Mouse (Mus musculus): ENCODE results near the gene Gm18596. TPM values are rescaled to one million over a fixed set of nuclear protein-coding genes. Genes with fewer than 3 reads are reported as not detected.

The Gm18596 gene
- total and polyA plus RNA-seq, 3 experiments, result not detected

DNA sequence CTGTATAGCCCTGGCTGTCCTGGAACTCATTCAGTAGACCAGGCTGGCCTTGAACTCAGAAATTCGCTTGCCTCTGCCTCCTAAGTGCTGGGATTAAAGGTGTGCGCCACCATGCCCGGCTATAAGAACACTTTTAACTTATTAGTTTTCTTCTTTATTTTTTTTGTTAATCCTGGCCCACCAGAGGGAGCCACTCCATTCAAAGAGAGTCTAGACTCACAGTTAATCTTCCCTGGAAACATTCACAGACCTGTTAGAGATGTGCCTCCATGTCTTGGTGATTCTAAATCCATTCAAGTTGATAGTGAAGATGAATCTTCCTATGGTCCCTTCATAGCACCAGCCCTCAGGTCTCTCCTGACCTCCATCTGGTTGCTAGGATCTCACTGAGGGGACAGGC lies 32.6 kb downstream of the Gm18596 start:
- no peaks in the 10 kb centered on the region for H3K27me3 ChIP-seq (ENCODE audit: control insufficient read depth in 1 of 2, insufficient read depth in 2 of 2, low read length in 2 of 2)
- no peak overlapping the region for H3K9ac ChIP-seq (ENCODE audit: control insufficient read depth, low read depth, low read length, poor library complexity, severe bottlenecking)
- peaks cover 0 to 5% of the 10 kb centered on the region in 2 experiments; a peak in 1 of 4 replicates for H3K4me1 ChIP-seq (ENCODE audit: control insufficient read depth in 1 of 2, insufficient read depth in 2 of 2, low read length in 2 of 2)
- H3K27ac ChIP-seq (ENCODE audit: control insufficient read depth, low read depth, low read length), result no peak overlapping the region
- H3K9me3 ChIP-seq (replicated peaks; ENCODE audit: insufficient read depth, low read length), result no peaks in the 10 kb centered on the region
- DNase-seq (ENCODE audit: low read depth, low spot score), result no peak
- H3K79me2 ChIP-seq (ENCODE audit: control insufficient read depth, insufficient read depth, low read length, poor library complexity), result no peaks in the 10 kb centered on the region
- H3K4me3 ChIP-seq (ENCODE audit: control insufficient read depth in 1 of 2, insufficient read depth in 1 of 2, low read depth in 2 of 2, low read length in 2 of 2), result no peak overlapping the region
- TF ChIP-seq SMC3 (IDR thresholded peaks at IDR 0.05; ENCODE audit: low read depth, low read length), result peak; percentile 24
- no peak for TF ChIP-seq MXI1 (IDR thresholded peaks at IDR 0.05; ENCODE audit: low read depth, low read length)
- peak in 1 of 3 experiments; percentile 22; a peak in 1 of 6 replicates for TF ChIP-seq CTCF (IDR thresholded peaks at IDR 0.05 in 2 of 3, conservative IDR thresholded peaks at IDR 0.05 in 1 of 3; ENCODE audit: control insufficient read depth in 1 of 3, insufficient read depth in 1 of 3, low read depth in 2 of 3, low read length in 3 of 3, poor library complexity in 1 of 3, severe bottlenecking in 1 of 3)
- no peak for TF ChIP-seq GATA1 (IDR thresholded peaks at IDR 0.05; ENCODE audit: low read depth, low read length)
- TF ChIP-seq ETS1 (IDR thresholded peaks at IDR 0.05; ENCODE audit: low read depth, low read length), result no peak
- TF ChIP-seq MAFK (IDR thresholded peaks at IDR 0.05; ENCODE audit: borderline replicate concordance, low read depth, low read length), result no peak
- no peak for TF ChIP-seq JUND (IDR thresholded peaks at IDR 0.05; ENCODE audit: low read depth, low read length)
- no peak for TF ChIP-seq POLR2AphosphoS2 (IDR thresholded peaks at IDR 0.05; ENCODE audit: low read length)
- no peak for TF ChIP-seq UBTF (IDR thresholded peaks at IDR 0.05; ENCODE audit: borderline replicate concordance, insufficient read depth, low read depth, low read length)
- peaks cover 0 to 2% of the 10 kb centered on the region in 2 experiments; a peak in 1 of 4 replicates for H3K36me3 ChIP-seq (ENCODE audit: control insufficient read depth in 1 of 2, insufficient read depth in 2 of 2, low read length in 2 of 2)

DNA sequence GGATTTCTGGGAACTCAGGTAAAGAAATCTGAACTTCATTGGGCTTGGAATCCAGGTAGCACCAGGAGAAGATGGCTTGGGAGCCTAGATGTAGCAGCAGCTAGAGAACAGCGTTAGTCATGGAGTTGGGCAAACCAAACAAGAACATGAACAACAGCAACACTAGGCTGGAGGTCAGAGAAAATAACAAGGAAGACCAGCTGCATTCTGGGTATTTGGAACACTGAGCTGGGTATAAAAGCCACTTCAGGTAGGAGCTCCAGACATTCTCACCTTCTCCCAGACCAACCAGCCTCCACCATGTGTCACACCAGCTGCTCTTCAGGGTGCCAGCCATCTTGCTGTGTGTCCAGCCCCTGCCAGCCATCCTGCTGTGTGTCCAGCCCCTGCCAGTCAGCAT lies 36.1 kb downstream of the Gm18596 start, which contains the start of gene Gm10272:
Gm10272 (plus strand) TSS at position 301 of the 400 bp plus-strand sequence.
- TF ChIP-seq POLR2AphosphoS5 (IDR thresholded peaks at IDR 0.05; ENCODE audit: borderline replicate concordance, low read depth, low read length), result no peak
- no peak for TF ChIP-seq NELFE (IDR thresholded peaks at IDR 0.05; ENCODE audit: low read depth, low read length)
- no peak within 1 kb of the TSS for H3K4me3 ChIP-seq (ENCODE audit: control insufficient read depth in 1 of 2, insufficient read depth in 1 of 2, low read depth in 2 of 2, low read length in 2 of 2)

GRCm38 (mm10) chr10:77697133-77697532 lies 45.3 kb downstream of the Gm18596 start, which contains the start of gene Gm9508:
Gm9508 (minus strand) TSS chr10:77697233.
- DNase-seq (ENCODE audit: low read depth, low spot score), result peak; percentile 9
- H3K4me3 ChIP-seq (ENCODE audit: control insufficient read depth in 1 of 2, insufficient read depth in 1 of 2, low read depth in 2 of 2, low read length in 2 of 2), result no peak within 1 kb of the TSS
- H3K27ac ChIP-seq (ENCODE audit: control insufficient read depth, low read depth, low read length), result no peak within 1 kb of the TSS
- H3K36me3 ChIP-seq (ENCODE audit: control insufficient read depth in 1 of 2, insufficient read depth in 2 of 2, low read length in 2 of 2), result no peaks in the 10 kb centered on the region
- H3K9ac ChIP-seq (ENCODE audit: control insufficient read depth, low read depth, low read length, poor library complexity, severe bottlenecking), result no peak within 1 kb of the TSS
- TF ChIP-seq TBP (IDR thresholded peaks at IDR 0.05; ENCODE audit: low read depth, low read length), result no peak
- no peak for TF ChIP-seq SIN3A (IDR thresholded peaks at IDR 0.05; ENCODE audit: low read length)
- TF ChIP-seq CHD1 (IDR thresholded peaks at IDR 0.05; ENCODE audit: low read depth, low read length), result no peak
- TF ChIP-seq HCFC1 (IDR thresholded peaks at IDR 0.05; ENCODE audit: low read depth, low read length), result no peak
- no peak for TF ChIP-seq E2F4 (IDR thresholded peaks at IDR 0.05; ENCODE audit: borderline replicate concordance, low read depth, low read length)
- TF ChIP-seq NRF1 (IDR thresholded peaks at IDR 0.05; ENCODE audit: insufficient read depth, low read depth, low read length, poor library complexity, severe bottlenecking), result no peak
- no peak for TF ChIP-seq TCF12 (IDR thresholded peaks at IDR 0.05; ENCODE audit: low read depth, low read length)
- TF ChIP-seq GABPA (IDR thresholded peaks at IDR 0.05; ENCODE audit: low read depth, low read length), result no peak
- TF ChIP-seq NELFE (IDR thresholded peaks at IDR 0.05; ENCODE audit: low read depth, low read length), result no peak
- TF ChIP-seq ZKSCAN1 (IDR thresholded peaks at IDR 0.05; ENCODE audit: low read depth, low read length), result no peak
- no peak for TF ChIP-seq ZNF384 (IDR thresholded peaks at IDR 0.05; ENCODE audit: low read depth, low read length)
- no peak for TF ChIP-seq RAD21 (IDR thresholded peaks at IDR 0.05; ENCODE audit: low read depth, low read length)
- TF ChIP-seq UBTF (IDR thresholded peaks at IDR 0.05; ENCODE audit: borderline replicate concordance, insufficient read depth, low read depth, low read length), result no peak
- TF ChIP-seq MAFK (IDR thresholded peaks at IDR 0.05; ENCODE audit: borderline replicate concordance, low read depth, low read length), result no peak
- H3K27me3 ChIP-seq (ENCODE audit: control insufficient read depth in 1 of 2, insufficient read depth in 2 of 2, low read length in 2 of 2), result peaks cover 2 to 5% of the 10 kb centered on the region in 2 experiments; a peak in 3 of 4 replicates
- H3K9me3 ChIP-seq (replicated peaks; ENCODE audit: insufficient read depth, low read length), result no peaks in the 10 kb centered on the region
- H3K79me2 ChIP-seq (ENCODE audit: control insufficient read depth, insufficient read depth, low read length, poor library complexity), result no peaks in the 10 kb centered on the region
- H3K4me1 ChIP-seq (ENCODE audit: control insufficient read depth in 1 of 2, insufficient read depth in 2 of 2, low read length in 2 of 2), result no peaks in the 10 kb centered on the region

More for the DNA sequence above, 36.1 kb downstream of the Gm18596 start, which contains the start of gene Gm10272:
- no peaks in the 10 kb centered on the region for H3K9me3 ChIP-seq (replicated peaks; ENCODE audit: insufficient read depth, low read length)
- no peak for DNase-seq (ENCODE audit: low read depth, low spot score)
- no peaks in the 10 kb centered on the region for H3K36me3 ChIP-seq (ENCODE audit: control insufficient read depth in 1 of 2, insufficient read depth in 2 of 2, low read length in 2 of 2)
- no peaks in the 10 kb centered on the region for H3K79me2 ChIP-seq (ENCODE audit: control insufficient read depth, insufficient read depth, low read length, poor library complexity)
- H3K27me3 ChIP-seq (ENCODE audit: control insufficient read depth in 1 of 2, insufficient read depth in 2 of 2, low read length in 2 of 2), result peaks cover 0 to 2% of the 10 kb centered on the region in 2 experiments; a peak in 2 of 4 replicates
- H3K9ac ChIP-seq (ENCODE audit: control insufficient read depth, low read depth, low read length, poor library complexity, severe bottlenecking), result no peak within 1 kb of the TSS
- no peaks in the 10 kb centered on the region for H3K4me1 ChIP-seq (ENCODE audit: control insufficient read depth in 1 of 2, insufficient read depth in 2 of 2, low read length in 2 of 2)
- no peak within 1 kb of the TSS for H3K27ac ChIP-seq (ENCODE audit: control insufficient read depth, low read depth, low read length)
